Mouse (Mus musculus) megakaryocyte, adult 5-6 weeks (primary cell): ENCODE results near the gene Rnd3. TPM values are rescaled to one million over a fixed set of nuclear protein-coding genes. Genes with fewer than 3 reads are reported as not detected.

ENCODE experiments used
- ATAC-seq: 2 replicates; pipeline ENCODE4 v1.8.0; 2016; ENCODE audit warnings: mild to moderate bottlenecking, inconsistent platforms; ENCODE audit not compliant: poor library complexity, severe bottlenecking
- total RNA-seq, 2 experiments: library from RNA; stranded (forward) in 1 of 2; stranded (reverse) in 1 of 2; fragments of 153-499, 151-499 nt in 1 of 2; fragments of 221-1000, 200-1000 nt in 1 of 2; gene quantifications; 2 replicates each; pipeline versions ENCODE4 v1.2.3 to v1.2.4; 2015 to 2017

Rnd3 gene
- total RNA-seq (2015): 60.3 and 62.9 TPM in 2 replicates
- total RNA-seq (2017): 124 and 129 TPM in 2 replicates

DNA sequence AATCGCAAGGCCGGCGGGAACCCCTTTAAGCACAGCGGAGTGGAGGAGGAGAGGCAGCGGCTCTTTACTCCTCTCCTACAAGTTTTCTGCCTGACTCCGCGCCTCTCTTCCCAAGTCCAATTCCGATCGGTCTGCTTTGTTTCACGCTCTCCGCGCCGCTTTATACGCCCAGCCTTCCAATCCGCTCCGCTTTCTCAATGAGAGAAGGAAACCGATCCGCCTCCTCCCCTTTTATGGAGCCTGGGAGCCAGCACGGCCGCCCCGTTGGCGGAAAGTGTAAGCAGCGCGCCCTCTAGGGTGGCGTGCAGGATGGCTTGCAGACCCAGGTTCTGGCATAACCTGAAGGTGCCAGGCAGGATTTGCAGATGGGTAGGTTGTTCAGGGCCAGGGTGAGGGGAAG lies at the start of gene Rnd3:
Gene Rnd3 (minus strand): TSS at position 137 of the 400 bp plus-strand sequence.
- ATAC-seq: peak; percentile 76

DNA sequence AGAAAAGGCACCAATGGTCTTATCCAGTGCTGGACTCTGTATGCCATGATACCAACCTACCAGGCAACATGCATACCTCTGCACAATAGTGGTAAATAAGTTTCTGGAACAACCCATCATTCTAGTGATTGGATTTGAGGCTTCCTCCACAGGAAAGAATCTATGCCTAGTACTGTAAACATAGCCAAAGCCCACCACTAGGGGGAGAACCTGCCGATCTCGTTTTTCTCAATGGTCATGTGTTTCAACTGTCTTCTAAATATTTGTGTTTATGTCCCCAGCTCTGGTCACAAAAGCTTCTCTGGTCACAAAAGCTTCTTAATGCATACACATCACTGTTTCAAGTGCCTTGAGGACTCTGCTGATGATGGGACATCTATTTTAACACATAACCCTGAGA lies 43.4 kb upstream of the Rnd3 start:
- no peak for ATAC-seq

DNA sequence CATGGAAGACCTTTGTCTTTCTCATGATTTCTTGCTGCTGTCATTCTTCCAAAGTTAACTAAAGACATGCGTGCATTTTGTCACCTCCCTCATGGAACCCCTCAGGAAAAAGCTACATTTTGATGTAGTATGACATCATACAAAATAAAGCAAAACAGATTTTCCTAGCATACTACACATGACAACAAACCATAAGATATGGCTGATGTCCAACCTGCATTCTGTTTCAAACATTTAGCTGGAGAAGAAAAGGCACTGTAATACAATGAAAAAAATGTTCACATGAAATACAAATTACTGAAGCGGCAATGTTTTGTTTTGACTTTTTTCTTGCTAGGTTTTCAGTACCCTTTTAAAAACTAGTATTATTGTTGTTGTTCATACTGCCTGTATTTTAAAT lies 36.9 kb upstream of the Rnd3 start:
- ATAC-seq: no peak

DNA sequence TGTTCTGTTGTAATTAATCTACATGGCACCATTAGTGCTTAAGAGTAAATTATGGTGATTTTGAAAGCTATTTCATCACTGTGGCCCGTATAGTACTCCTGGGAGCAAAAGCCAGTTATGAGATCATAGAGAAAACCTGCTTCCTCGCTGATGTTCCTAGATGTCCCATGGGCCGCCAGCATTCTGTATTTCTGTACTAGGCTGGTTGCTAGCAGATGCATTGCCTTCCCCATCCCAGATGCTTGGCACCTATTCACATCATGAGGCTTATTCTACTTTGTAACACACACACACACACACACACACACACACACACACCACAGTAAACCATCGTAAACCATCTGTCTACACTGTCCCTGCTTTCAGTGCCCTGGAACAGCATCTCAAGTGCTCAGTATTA lies 34.1 kb upstream of the Rnd3 start:
- no peak for ATAC-seq

DNA sequence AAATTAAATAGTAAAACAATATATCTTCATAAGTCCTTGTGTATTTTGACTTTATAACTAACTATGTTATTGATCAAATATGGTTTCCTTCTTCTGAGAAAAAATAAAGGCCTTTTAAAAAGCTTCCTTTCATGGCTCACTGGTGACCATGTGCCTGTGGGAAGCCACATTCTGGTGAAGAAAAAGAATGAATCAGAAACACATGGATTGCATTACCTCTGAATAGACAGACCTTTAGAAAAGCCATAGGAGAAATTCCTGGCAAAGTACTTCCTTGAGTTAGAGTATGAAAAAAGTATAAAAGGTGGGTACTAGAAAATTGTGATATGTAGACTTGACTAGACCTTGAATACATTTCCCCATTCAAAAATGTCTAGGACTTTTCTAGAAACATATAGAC lies 32.5 kb upstream of the Rnd3 start:
- ATAC-seq: no peak

DNA sequence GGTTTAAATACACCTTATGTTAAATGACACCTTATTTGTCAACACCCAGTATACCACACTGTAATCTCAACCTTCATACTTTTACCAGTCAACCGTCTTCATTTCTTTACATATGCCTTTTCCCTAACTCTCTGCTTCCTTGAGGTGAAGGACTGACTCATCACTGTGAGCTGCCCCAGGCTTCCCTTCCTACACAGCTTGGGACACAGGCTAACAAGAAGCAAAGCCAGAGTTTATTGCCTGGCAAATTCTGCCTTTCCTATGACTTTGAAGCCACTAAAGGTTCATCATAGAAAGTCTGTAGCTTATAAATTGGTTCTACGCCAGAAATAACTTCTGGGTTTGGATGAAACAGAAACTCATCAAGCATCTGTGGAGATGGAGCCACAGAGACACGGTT lies 30.2 kb upstream of the Rnd3 start:
- no peak for ATAC-seq

DNA sequence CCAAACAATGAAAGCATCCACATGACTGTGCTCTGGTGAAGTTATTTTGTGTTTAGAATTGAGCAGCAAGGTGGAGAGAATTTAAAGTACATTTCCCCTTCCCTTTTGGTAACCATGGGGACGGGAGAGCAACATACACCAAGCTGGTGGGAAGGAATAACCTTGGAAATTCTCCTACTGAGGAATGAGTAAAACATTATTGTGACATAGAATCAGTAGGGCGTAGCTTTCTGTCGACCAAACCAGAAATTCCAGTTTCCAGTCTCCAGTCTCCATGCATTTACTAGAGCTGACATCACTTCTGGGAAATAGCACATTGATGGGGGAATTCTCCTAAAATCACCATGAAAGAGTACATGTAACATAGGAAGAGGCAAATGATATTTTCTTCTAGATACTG lies 28.7 kb upstream of the Rnd3 start:
- ATAC-seq: no peak

DNA sequence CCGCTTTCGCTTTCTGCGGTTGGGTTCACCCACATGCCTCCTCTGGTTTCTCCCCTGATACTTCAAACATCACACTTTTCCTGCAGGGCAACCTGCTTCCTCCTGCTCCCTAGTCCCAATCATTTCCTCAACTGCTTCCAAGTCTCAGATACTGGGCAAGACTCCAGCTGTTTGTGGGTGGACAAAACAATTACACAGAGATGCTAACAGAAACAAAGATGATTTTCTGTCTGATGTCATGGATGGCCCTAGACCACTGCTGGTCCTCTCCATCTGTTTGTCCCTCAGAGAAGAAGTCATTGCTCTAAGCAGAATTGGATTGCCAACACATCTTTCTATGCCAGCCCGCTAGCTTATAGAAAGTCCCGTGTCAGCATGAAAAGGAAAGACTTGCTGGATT lies 26.4 kb upstream of the Rnd3 start:
- ATAC-seq: no peak

DNA sequence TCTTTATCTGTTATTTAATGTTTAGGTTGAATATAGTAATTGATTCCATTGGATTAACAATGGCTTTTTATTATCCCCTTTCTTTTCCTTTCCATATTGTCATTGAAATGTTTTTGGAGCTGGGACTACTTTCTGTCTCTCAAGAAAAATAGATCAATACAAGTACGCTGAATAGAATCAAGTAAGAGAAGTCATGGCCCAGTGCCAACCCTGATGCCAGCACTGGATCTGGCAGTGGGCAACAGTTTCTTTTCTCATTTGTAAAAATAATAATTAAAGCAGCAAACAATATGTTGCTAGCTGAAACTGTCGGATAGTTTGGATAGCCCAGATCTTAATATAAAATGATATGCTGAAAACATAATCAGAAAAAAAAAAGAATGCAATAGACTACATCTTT lies 12.2 kb upstream of the Rnd3 start:
- ATAC-seq: no peak

DNA sequence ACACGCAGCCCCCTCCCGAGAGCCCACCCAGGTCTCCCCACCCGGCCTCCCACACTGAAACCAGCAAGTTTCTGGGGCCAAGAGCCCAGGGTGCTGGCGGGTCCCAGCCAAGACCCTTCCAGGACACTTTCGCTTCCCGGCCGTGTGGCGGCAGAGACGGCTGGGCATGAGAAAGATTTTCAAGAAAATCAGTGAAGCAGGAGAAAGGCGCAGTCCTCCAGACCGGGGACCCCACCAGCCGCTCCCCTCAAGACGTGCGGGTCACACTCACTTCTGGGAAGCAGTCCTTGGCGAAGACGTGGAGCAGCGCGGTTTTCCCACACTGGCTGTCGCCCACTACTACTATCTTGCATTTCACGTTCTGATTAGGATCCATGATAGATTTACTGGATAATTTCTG lies 457 bp downstream of the Rnd3 start:
- no peak for ATAC-seq

DNA sequence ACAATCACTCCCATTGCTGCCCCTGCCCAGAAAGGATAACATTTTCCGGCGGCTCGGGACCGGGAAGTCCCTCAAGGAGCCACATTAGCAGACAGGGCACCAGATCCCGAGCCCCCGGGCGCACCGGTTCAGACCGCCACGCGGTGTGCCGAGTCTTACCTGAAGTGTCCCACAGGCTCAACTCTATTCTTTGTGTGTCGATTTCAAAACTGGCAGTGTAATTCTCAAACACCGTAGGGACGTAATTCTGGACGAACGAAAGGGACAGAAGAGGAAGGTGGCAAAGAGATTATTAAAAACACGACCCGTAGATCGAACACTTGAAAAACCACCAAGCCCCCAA lies 875 bp downstream of the Rnd3 start:
- ATAC-seq: no peak

DNA sequence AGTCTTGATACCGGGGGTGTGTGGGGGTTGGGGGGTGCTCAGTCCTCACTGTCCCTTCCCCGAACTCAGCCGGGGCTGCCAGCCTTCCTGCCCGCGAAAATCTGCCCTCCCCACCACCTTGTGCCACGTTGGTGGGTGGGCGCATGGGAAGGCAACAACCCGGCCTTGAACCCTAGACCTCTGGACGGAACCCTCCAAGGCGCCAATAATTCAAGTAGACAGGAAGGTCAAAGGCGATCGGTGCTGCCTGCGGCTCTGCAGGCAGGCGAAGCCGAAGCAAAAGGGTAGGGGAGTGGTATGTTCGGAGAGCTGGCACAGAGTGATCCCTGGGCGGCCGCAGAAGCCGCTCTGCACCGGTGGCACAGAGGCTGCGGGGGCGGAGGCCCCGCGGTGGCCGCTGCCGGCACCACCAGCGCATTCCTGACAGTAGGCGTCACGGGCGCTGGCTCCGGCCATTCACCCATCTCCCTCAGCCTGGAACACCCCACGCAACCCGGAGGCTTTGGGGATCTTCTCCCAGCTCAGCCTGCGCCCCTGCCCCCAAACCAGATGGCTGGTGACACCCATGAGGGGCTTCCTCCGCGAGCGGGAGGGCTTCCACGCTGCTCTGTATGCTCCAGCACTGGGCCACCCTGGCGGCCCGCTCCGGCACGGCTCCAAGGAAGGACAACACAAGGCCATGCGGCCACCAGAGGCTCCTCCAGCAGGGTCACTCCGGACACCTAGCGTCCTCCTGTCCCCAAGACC lies 1.4 kb downstream of the Rnd3 start:
- ATAC-seq: peak; percentile 43

DNA sequence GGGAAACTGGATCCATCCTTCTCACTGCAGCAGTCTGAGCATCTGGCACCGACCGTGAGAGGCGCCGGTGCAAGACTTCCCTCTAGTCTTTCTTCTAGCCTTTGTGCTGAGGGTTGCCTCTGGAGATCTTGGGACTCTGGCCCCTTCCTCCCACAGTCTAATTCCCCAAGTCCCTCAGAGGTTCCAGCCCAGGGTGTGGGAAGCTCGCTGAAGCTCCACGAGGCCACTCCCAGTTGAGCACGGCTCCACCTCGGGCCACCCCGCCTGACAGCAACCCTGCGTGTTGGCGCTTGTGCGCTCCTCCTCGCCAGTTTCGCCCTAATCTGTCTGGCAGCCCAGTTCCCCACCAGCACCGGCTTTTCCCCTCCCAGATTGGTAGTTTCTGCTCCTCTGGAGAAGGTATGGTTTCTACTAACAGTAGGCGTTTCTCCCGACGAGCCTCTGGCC lies 2.0 kb downstream of the Rnd3 start:
- peak; percentile 49 for ATAC-seq

DNA sequence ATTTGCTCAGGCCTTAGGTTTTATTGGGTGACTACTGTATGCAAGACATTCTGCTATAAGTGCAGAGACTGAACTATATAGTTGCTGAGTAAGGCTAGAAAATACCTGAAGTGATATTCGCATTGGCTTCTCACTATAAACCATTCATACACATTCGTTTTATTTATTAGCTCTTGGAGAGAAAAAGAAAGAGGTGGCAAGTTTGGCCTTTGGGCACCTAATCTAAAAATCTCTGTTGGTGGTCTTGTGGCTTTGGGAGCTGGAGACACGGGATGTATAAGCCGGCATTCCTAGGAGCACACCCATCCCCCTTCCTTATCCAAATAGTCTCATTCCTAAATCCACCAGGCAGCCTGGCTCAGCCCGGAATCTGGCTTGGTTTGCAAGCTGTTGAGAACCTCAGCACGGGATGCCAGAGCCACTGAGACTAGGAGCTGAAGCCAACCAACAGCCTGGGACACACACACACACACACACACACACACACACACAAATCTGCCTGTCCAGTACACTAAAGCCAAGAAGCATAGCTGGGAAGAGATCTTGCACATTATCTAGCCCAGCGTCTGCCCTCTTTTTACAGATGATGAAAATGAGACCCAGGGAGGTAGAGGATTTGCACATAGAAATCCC lies 3.0 kb downstream of the Rnd3 start:
- ATAC-seq: no peak

DNA sequence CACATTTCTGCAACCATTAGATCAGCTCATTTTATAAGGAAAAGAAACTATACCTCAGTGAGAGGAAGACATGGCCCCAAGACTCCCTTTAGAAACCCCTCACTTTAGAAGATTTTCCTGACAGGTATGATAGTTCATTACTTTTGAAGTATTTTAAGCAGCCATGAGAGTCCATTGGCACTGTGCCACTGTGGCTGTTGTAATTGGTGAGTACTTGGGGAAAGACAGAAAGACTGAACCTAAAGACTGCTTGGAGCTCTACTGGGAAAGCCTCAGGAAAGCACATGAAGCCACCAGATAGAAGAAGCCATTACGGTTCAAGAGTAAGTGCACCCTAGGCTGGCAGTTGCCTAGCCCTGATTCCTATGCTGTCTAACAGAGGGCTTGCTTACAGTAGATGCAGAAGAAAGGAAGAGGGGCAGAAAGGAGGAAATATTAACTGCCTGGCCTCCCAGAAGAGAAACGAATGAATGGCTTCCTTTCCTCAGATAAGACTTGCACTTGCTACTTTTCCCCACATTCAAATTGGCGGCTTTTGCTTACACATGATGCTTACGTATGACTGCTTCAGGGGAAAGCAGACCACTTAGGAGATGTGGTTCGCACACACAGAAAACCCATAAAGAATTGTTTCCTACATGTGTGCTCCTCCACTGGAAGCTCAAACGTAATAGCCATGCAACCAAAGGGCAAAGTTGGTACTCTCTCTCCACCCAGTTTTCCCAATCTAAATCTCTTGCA lies 4.4 kb downstream of the Rnd3 start:
- no peak for ATAC-seq

DNA sequence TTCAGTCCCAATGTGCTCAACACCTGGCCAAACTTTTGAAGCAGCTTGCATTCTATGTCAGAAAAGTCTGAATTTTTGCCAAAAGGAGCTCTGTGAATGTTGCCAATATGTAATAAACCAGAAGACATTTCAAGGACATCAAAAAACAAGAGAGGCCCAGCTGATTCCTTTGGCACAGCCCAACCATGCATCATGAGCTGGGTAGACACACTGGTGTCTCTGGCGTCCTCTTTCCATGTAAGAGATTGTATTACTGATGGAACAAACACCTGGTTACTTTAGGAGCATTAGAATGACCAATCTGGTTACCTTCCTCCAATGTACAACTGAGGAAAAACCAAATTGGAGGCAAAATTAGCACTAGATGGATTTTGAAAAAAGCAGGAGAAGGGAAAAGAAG lies 6.5 kb downstream of the Rnd3 start:
- no peak for ATAC-seq

DNA sequence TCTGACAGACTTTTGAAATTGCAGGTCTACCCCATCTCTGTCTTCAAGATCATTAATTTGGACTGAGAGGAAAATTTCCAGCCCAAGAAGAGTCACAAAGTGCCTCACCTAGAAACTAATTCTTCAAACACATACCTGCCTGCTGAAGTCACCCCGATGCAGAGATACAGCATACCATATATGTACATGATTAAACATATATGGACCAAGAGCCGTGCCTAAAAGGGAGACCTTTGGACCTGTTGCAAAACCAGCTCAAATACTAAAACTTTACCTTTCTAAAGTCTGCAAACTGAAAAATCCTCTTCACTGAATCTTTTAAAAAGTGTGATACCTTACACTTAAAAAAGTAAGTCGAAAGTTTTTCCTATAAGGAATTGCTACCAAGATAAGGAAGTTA lies 7.6 kb downstream of the Rnd3 start:
- ATAC-seq: no peak

DNA sequence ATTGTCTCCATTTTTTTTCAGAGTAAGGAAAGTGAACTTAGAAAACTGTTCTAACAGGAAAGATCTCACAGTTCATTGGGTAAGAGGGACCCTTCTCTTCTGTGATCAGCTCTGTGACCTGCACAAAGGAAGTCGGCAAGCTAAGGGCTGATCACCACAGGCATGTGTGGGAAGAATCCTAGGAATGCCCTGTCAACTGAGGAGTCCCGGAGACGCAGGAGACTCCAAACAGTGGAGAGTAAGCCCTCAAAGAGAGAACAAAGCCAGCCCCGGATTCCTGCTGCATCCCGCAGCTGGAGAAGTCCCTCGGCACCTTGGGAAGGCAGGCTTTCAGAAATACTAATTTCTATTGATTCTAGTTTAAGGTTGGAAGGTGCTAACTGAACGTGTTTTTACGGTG lies 8.4 kb downstream of the Rnd3 start:
- no peak for ATAC-seq

DNA sequence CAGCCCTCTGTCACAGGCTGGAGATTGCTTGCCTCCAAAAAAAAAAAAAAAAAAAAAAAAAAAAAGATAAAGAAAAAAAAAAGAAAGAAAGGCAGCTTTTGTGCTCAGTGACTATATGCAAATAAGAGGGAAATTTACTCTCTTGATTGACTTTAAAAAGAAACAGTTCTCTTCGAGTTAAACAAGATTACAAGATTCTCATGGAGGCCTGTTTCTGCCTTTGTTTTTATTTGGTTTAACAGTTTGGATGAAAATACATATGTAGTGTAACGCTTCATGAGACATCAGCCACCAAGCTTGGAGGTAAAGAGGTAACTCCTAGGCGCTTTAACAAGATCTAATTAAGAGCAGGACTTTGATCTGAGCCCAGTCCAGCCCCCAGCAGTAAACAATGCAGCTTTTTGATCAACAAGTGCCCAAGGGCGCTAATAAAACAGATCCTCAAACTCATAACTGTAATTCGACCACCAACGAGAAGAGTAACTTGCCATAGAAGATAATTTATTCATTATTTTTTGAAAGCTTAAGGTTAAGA lies 8.9 kb downstream of the Rnd3 start:
- no peak for ATAC-seq

DNA sequence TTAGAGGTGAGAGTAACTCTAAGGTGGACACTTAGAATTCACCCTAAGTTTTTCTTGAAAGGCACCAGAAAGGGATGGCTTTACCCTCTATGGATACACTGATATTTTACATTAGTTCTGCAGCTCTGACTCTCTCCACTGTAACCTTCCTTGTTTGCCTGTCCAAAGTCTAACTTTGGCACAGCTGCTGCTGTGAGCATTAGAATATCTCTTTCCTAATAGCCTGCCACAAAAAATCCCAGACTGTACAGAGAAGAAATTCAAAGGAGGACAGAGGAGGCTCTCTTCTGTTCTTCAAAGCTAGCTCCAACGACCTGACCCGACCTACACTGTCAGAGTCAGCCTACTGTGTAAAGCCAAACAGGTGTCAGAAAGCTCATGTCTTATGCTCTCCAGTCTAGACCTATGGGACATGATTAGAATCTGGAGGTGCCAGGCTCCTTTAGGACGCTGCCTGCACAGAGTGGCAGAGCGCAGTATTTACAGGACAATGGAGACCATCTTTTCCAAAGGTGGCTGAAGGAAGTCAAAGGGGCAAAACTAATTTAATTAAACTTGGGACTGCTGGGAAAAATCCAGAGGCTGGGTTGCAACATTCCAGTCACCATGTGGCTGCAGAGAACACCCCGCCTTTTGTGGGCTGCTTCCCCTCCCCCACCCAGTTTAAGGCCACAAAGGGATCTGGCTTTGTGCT lies 9.5 kb downstream of the Rnd3 start:
- ATAC-seq: no peak

DNA sequence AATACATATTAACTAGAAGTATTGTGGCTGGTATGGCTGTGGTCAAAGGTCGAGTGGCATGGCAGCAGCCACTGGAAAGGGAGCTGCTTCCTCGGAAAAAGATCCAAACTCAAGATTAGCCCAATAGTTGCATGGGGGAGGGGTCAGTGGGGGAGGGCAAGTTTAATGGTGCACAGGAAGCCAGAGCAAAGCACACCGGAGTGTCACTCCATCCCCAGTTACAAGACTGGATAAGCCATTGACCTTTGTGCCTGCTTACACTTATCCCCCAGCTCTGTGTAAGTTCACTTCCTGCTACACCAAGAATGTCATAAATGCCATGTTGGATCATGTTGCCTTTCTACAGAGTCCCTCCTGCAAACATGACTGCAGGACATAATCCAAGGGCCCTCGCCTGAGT lies 11.2 kb downstream of the Rnd3 start:
- ATAC-seq: no peak
